Mouse (Mus musculus): ENCODE measurements around the gene Obox2. TPM values are rescaled to one million over a fixed set of nuclear protein-coding genes. Genes with fewer than 3 reads are reported as not detected.
"Not testable (repeated sequence)": the region's sequence is repeated elsewhere in the genome, so short reads cannot be mapped to it uniquely, and the experiment has no call there.

Gene Obox2
- polyA plus RNA-seq (2014; fragmentation: Nextera tagmentation; extraction: Ambion mirVana) = not detected in 2 replicates

- not testable (repeated sequence) for H3K27ac ChIP-seq (replicated peaks in 1 of 2; ENCODE audit: control insufficient read depth in 1 of 2, insufficient read depth in 1 of 2, low read depth in 2 of 2, low read length in 2 of 2); ATAC-seq (ENCODE audit: insufficient number of reproducible peaks, insufficient read depth, low FRiP score, low read depth); H3K4me1 ChIP-seq (ENCODE audit: control insufficient read depth in 2 of 2, insufficient read depth in 2 of 2, low read length in 2 of 2); H3K27me3 ChIP-seq (ENCODE audit: control insufficient read depth, insufficient read depth, low read length); H3K9me3 ChIP-seq (ENCODE audit: control insufficient read depth, low read length); H3K4me2 ChIP-seq (ENCODE audit: low read length); H3K4me3 ChIP-seq (ENCODE audit: control insufficient read depth in 1 of 2, insufficient read depth in 1 of 2, low read depth in 1 of 2, low read length in 2 of 2); H3K36me3 ChIP-seq (ENCODE audit: control insufficient read depth, insufficient read depth, low read length); H3K9ac ChIP-seq (ENCODE audit: low read length)
- WGBS = no CpG with 5 or more reads among the region's 2 CpGs
These were observed at the start of gene Obox2, which contains the start of gene Obox1 for GRCm38 (mm10) chr7:15388421-15388998. Gene Obox2, plus strand, starts transcription at chr7:15388721. Gene Obox1, plus strand, starts transcription at chr7:15388948.

- H3K4me3 ChIP-seq (ENCODE audit: control insufficient read depth in 1 of 2, insufficient read depth in 1 of 2, low read depth in 1 of 2, low read length in 2 of 2); H3K9me3 ChIP-seq (ENCODE audit: control insufficient read depth, low read length); H3K27ac ChIP-seq (replicated peaks in 1 of 2; ENCODE audit: control insufficient read depth in 1 of 2, insufficient read depth in 1 of 2, low read depth in 2 of 2, low read length in 2 of 2); H3K9ac ChIP-seq (ENCODE audit: low read length); H3K4me1 ChIP-seq (ENCODE audit: control insufficient read depth in 2 of 2, insufficient read depth in 2 of 2, low read length in 2 of 2); H3K4me2 ChIP-seq (ENCODE audit: low read length); H3K36me3 ChIP-seq (ENCODE audit: control insufficient read depth, insufficient read depth, low read length); H3K27me3 ChIP-seq (ENCODE audit: control insufficient read depth, insufficient read depth, low read length); ATAC-seq (ENCODE audit: insufficient number of reproducible peaks, insufficient read depth, low FRiP score, low read depth): not testable (repeated sequence)
- WGBS = 50% methylated on average over 2 of the region's 3 CpGs
These were observed 10.8 kb downstream of the Obox2 start for GRCm38 (mm10) chr7:15399147-15399874.

GRCm38 (mm10) chr7:15406816-15407215, 18.3 kb downstream of the Obox2 start:
- not testable (repeated sequence) for H3K4me2 ChIP-seq (ENCODE audit: low read length); H3K9ac ChIP-seq (ENCODE audit: low read length); H3K4me1 ChIP-seq (ENCODE audit: control insufficient read depth in 2 of 2, insufficient read depth in 2 of 2, low read length in 2 of 2); H3K4me3 ChIP-seq (ENCODE audit: control insufficient read depth in 1 of 2, insufficient read depth in 1 of 2, low read depth in 1 of 2, low read length in 2 of 2); H3K27ac ChIP-seq (replicated peaks in 1 of 2; ENCODE audit: control insufficient read depth in 1 of 2, insufficient read depth in 1 of 2, low read depth in 2 of 2, low read length in 2 of 2); H3K27me3 ChIP-seq (ENCODE audit: control insufficient read depth, insufficient read depth, low read length); ATAC-seq (ENCODE audit: insufficient number of reproducible peaks, insufficient read depth, low FRiP score, low read depth); H3K9me3 ChIP-seq (ENCODE audit: control insufficient read depth, low read length); H3K36me3 ChIP-seq (ENCODE audit: control insufficient read depth, insufficient read depth, low read length)
- 80% methylated on average over 10 of the region's 10 CpGs for WGBS

DNA sequence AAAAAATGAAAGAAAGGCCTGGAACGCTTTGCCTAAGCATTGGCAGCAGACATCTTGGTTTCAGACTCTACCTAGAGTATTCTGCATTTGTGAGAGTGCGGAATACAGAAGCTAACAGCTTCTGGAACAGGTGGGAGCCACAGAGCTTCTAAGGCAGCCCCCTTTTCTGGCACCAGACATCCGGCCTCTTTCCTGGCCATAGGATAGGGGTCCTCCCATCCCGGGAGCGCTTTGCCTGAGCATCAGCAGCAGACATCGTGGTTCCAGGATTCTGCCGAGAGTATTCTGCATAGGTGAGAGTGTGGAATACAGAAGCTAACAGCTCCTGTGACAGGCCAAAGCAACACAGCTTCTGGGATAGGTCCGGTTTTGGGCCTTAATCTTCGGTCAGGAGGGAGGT, 29.5 kb downstream of the Obox2 start:
- H3K36me3 ChIP-seq (ENCODE audit: control insufficient read depth, insufficient read depth, low read length); H3K27me3 ChIP-seq (ENCODE audit: control insufficient read depth, insufficient read depth, low read length); H3K27ac ChIP-seq (replicated peaks in 1 of 2; ENCODE audit: control insufficient read depth in 1 of 2, insufficient read depth in 1 of 2, low read depth in 2 of 2, low read length in 2 of 2); H3K4me1 ChIP-seq (ENCODE audit: control insufficient read depth in 2 of 2, insufficient read depth in 2 of 2, low read length in 2 of 2); H3K4me3 ChIP-seq (ENCODE audit: control insufficient read depth in 1 of 2, insufficient read depth in 1 of 2, low read depth in 1 of 2, low read length in 2 of 2); H3K9ac ChIP-seq (ENCODE audit: low read length); ATAC-seq (ENCODE audit: insufficient number of reproducible peaks, insufficient read depth, low FRiP score, low read depth); H3K4me2 ChIP-seq (ENCODE audit: low read length): not testable (repeated sequence)
- H3K9me3 ChIP-seq (ENCODE audit: control insufficient read depth, low read length) = peaks cover 11% of the 10 kb centered on the region
- 74% methylated on average over 8 of the region's 9 CpGs for WGBS

- WGBS = 68% methylated on average over 3 of the region's 4 CpGs
- not testable (repeated sequence) for ATAC-seq (ENCODE audit: insufficient number of reproducible peaks, insufficient read depth, low FRiP score, low read depth); H3K27ac ChIP-seq (replicated peaks in 1 of 2; ENCODE audit: control insufficient read depth in 1 of 2, insufficient read depth in 1 of 2, low read depth in 2 of 2, low read length in 2 of 2); H3K4me3 ChIP-seq (ENCODE audit: control insufficient read depth in 1 of 2, insufficient read depth in 1 of 2, low read depth in 1 of 2, low read length in 2 of 2); H3K27me3 ChIP-seq (ENCODE audit: control insufficient read depth, insufficient read depth, low read length); H3K9ac ChIP-seq (ENCODE audit: low read length); H3K4me2 ChIP-seq (ENCODE audit: low read length); H3K9me3 ChIP-seq (ENCODE audit: control insufficient read depth, low read length); H3K4me1 ChIP-seq (ENCODE audit: control insufficient read depth in 2 of 2, insufficient read depth in 2 of 2, low read length in 2 of 2); H3K36me3 ChIP-seq (ENCODE audit: control insufficient read depth, insufficient read depth, low read length)
These were observed 37.0 kb downstream of the Obox2 start for GRCm38 (mm10) chr7:15425537-15425936.

Other genes starting within 250 kb of the Obox2 start
- not detected in 2 replicates for gene Obox1, start 227 bp downstream of the Obox2 start, polyA plus RNA-seq (2014; fragmentation: Nextera tagmentation; extraction: Ambion mirVana)